Mouse (Mus musculus) erythroblast, adult 5-6 weeks (primary cell): ENCODE measurements around the gene Pik3r1. TPM values are rescaled to one million over a fixed set of nuclear protein-coding genes. Genes with fewer than 3 reads are reported as not detected.

Experiments
- ATAC-seq: replicated peaks from 2 replicates; pipeline ENCODE4 v1.8.0; 2016; ENCODE audit warnings: moderate number of reproducible peaks, mild to moderate bottlenecking, moderate TSS enrichment, inconsistent platforms; ENCODE audit not compliant: poor library complexity, low FRiP score, severe bottlenecking
- total RNA-seq, 2 experiments: library from RNA; stranded (forward) in 1 of 2; stranded (reverse) in 1 of 2; fragments of 150-400 nt in 1 of 2; fragments of 200-764, 138-1000 nt in 1 of 2; gene quantifications; 2 replicates each; pipeline versions ENCODE4 v1.2.3 to v1.2.4; 2015 to 2017; ENCODE audit warnings: low replicate concordance in 2 of 2

Pik3r1 gene
- total RNA-seq (2015; ENCODE audit: low replicate concordance) (251 and 274 TPM in 2 replicates), total RNA-seq (2017; ENCODE audit: low replicate concordance) (546 and 697 TPM in 2 replicates)

DNA sequence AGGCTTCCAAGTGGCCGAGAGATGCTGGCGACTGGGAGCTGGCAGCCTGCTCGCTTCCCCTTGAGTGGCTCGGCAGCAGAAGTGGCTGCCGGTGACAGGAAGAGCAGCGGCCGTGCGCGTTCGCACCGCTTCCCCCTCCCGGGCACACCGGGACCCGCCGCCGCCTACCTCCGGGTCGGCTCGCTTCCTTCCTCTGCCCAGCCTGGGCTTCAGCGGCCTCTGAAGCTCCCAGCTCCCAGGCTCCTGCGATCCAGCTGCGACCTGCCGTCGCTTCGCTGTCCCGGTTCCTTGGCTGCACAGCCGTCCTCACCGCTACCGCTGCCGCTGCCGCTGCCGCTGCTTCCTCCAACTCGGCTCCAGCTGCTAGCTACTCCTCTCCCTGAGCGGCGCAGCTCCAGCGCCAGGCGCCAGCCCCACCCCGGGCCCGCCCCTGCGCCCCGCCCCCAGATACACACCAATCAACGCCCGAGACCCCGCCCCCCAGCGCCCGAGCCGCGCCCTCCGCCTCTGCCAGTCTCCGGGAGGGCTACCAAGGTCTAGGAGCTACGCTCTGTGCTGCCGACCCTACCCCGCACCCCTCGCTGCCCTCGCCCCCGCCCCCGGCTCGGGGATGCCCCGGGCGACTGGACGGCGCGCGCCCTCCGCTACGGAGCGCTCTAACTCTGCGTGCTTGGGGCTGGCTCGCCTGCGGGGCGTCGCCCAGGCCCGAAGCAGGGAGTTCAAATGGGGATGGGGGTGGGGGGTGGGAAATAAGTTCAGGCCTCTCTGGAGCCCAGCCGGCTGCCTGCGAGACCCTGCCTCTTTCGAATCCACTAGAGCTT is at the start of gene Pik3r1:
TSS of gene Pik3r1 (minus strand) at position 409 of the 821 bp plus-strand sequence.
- peak; percentile 89 for ATAC-seq

DNA sequence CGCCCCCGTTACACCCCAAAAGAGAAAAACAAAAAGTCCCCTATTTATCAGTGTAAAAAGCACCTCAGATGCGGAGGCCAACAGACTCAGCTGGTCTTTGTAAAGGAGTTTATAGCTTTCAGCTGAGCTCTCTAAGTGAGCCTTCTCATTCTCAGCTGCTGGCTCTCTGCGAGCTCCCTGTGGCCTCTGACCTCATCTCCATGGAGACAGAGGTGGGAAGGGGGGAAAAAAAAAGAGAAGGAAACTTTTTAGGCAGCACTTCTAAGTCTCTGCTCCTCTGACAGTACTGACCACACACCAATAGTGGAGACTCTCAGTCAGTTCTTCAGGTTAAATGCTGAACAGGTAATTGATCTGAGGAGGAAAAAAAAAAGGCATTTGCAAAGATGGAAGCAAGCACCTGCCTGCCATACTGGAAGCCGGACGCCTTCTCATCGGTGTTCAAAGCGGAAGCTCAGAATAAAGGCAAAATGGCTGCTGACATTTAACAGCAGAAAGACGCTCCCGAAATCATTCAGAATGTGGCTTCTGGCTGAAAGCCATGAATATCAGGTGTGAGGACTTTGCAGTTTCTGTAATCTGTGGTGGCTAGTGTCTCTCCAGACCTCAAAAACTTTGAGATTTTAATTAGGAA is 45.4 kb upstream of the Pik3r1 start:
- ATAC-seq: no peak

DNA sequence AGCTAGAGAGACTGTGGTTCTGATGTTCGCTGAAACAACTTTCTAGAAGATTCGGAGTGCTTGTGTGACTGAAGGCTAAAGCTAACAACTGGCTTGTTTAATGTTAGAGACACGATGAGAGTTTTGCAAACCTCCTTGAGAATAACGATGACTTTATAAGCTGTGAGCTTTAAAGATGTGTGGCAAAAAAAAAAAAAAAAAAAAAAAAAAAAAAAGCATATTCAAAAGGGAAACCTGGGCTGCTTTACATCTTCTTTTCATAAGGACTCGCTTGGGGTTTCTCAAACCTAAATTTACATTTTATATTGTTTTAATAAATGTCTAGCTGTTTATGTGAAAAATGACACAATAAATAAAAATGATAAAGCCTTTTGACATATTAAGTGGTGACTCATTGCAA is 44.3 kb upstream of the Pik3r1 start:
- no peak for ATAC-seq

DNA sequence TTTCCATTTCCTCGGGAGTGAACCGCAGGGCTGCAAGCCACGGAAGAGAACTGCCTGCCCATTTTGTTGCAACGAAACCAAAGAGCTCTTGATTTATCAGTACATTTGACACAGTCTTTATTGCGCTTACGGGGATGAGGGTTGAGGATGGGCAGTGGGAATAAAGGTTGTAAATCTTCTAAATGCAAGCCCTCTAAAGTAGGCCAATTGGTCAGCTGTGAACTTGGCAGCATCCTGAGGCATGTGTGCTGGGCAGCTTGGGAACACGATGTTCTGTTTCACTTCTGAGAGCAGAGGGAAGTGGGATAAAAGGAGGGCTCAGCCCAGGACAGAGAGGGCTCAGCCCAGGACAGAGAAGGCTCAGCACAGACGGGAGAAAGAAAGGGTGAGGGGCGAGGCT is 43.9 kb upstream of the Pik3r1 start:
- no peak for ATAC-seq

DNA sequence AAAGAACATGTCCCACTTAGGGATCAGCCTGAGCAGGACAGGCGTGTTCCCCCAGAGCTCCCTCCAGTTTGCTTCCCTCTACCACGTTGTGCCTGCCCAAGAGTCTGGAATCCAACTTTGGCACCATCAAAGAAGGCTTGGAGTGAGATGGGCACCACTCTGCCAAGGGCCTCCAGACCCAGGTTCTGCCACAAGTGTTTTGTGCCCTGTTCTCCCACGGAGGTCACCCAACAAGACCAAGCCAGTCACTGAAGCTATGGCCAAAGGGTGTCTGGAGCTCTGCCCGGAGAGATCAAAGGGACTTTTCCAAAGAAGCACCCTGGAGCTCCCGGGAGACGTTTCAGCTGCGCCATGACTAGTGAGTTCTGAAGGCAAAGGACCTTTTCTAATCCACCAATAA is 42.6 kb upstream of the Pik3r1 start:
- ATAC-seq: no peak

DNA sequence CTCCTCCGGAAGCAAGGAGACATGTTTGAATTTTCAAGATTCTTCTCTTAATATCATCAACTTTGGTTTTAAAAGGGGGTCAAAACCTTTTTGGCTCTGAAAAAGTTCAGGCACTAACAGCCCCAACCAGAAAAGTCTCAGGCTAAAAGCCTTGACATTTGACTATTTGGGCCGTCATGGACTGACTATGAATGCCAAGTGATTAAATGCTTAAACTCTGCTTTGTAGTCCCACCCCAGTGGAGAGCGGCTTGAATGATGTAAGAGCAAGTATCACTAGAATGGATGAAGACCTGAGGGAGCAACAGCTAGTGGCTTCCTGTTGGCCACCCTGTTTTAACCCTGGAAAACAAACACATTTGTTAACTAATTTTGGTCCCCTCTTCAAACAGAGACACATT is 41.8 kb upstream of the Pik3r1 start:
- ATAC-seq: no peak

DNA sequence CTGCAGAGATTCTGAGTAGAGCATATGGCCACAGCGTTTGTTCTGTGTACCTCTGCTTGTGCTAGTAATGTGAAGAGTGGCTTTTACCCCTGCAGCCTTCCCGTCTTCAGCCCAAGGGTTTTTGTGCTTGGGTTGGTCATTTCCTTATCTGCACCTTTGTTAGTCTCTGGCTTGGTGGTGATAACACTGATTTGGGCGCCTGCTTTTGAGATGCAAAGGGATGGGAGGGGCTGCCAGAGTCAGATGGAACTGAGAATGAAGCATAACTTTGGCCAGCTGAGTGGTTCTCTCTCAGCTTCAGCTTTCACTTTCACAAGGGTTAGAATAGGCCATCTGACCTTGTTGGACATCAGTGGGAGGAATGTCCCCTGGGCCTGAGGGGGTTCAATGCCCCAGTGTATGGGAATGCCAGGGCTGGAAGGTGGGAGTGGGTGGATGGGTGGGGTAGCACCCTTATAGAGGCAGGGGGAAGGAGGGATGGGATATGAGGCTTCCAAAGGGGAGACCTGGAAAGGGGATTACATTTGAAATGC is 37.6 kb upstream of the Pik3r1 start:
- no peak for ATAC-seq

DNA sequence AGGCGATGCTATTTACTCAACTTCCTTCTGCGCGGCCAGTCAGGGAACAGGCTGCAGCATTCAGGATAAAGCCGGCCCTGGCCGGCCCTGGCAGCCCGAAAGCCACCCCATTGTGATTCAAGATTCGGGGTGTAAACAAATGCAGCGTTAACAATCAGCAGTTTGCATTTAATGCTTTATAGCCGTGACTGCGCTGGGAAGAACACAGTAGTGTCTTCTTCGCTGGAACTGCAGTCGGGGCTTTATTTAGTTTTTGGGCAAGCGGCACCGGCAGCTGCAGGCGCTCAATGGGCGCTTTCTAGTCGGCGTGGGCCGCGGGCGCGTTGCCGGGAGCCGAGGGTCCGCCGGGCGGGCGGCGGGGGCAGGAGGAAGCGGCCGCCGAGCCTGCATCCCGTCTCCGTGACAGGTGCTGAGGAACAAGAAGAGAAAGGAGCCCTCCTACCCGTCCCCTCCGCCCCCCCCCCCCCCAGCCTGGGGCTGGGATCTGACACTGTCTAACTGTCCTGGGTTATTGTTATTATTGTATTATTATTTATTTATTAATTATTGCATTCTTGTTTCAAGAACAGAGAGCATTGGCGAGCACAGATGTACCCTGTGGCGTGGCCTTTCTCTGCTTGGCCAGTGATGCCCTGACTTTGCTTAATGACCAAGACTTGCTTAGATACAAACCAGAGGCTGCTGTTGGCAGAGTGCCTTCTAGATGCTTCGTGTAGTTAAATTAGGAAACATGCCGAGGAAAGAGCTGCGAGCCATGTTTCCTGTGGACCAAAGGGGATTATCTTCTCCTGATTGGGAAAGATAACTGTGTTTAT is 33.6 kb upstream of the Pik3r1 start:
- no peak for ATAC-seq

DNA sequence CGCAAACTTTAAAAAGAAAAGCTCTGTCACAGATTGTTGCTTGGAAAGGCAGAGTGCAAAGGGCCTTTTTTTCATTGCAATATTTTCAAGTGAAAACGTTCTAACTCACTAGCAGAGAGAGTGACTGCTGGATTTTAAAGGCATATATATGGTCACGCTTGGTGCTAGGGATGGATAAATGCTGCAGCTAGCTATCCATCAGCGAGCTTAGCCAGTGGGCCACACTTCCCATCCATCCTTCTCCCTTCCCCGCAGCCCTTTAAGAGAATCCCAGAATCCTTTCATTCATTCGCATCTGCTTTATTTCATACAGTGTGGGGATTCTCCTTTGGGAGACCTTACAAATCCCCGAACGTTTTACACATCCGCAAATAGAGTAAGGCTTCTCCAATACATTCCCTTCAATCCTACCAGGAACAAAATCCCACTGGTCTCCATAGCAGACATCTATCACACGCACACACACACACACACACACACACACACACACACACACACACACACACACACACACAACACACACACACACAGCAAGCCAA is 32.9 kb upstream of the Pik3r1 start:
- no peak for ATAC-seq

DNA sequence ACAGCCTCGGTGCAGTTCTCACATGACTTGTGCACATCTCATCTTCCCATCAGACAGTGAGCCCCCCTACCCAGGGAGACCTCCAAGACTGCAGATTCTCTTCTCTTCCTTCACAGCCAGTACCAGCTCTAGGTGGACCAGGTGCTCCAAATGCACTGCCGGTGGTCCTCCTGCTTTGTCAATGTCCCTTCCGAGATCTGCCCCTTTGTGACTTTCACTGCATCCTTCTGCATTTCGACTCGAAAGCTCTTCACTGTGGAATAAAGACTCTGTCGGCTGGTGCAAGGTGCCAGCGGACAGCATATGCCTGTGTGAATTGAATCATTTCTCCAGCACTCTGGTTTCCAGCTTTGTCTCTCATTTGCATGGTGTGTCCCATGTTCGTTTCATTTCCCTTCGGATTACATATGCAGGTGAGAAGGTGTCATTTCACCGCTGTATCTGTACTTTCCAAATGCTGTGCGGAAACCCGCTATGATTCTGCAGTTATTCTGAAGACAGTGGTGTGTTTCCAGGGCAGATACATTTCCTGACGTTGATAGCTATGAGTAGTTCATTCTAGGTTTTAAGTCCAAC is 32.1 kb upstream of the Pik3r1 start:
- ATAC-seq: no peak

DNA sequence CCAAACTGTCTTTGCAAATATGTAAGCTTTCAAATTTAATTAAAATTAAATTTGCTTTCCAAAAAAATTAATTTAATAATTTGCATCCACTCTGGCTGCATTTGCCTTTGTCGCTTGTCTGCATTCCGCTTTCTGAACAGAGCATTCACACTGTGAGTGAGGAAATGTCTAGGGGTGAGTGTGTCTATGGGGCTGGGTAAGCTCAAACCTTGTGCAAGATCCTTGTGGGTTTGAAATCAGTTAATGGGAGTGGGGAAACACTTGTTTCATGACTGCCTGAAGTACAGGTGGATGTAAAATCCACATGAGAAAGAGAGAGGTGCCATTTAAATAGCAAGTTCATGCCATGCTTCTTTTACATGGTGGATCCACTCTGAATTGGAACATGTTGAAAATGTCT is 31.3 kb upstream of the Pik3r1 start:
- no peak for ATAC-seq

DNA sequence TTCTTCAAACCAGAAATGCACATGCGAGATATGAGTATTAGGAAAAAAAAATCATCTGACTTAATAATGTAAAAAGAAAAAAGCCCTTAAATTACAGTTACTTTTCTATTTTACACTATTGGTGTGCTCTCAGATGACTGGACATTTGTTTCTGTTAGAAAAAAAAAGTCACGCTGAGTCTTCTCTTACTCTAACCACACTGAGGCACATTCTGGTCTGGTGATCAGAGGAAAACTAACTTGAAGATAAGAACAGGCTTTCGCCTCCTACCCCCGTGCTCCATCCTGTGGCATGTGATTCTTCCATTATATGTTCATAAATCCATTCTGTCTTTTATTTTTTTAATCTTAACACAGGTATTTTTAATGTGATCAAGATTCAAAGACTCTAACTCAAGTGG is 30.5 kb upstream of the Pik3r1 start:
- no peak for ATAC-seq

DNA sequence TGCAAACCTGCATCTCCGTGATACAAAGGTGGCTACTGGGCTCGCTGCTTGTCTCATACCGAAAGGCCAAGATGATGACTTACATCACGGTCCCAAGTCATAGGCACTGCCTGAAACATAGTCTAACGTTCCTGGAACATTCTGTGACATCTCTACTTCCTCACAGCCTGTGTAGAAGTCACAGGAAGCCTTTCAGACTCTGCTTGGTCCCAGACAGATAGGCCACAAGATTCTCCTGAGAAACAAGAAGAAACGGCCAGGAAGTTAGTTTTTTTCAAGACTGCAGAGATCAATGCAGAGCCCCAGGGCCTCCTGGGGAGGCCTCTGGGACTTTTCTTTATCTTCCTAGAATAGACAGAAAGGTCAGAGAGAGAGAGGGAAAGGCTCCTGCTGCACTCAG is 29.0 kb upstream of the Pik3r1 start:
- ATAC-seq: no peak

DNA sequence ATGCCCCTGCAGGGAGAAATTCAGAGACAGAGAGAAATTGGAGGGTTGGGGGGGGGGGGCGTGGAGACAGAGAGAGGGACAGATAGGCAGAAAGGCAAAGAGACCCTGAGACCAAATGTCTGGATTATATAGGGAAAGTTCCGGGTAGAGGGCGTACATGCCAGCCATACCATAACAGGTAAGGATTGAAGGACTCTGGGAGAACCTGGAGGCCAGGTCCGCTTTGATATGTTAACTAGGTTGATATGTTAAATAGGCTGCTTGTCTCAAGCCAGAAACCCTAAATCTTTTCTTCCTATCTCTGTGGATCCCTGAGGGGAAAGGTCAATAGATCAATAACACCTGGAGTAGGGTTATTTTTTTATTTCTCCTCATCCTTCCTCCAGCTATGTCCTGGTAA is 17.7 kb upstream of the Pik3r1 start:
- ATAC-seq: no peak

DNA sequence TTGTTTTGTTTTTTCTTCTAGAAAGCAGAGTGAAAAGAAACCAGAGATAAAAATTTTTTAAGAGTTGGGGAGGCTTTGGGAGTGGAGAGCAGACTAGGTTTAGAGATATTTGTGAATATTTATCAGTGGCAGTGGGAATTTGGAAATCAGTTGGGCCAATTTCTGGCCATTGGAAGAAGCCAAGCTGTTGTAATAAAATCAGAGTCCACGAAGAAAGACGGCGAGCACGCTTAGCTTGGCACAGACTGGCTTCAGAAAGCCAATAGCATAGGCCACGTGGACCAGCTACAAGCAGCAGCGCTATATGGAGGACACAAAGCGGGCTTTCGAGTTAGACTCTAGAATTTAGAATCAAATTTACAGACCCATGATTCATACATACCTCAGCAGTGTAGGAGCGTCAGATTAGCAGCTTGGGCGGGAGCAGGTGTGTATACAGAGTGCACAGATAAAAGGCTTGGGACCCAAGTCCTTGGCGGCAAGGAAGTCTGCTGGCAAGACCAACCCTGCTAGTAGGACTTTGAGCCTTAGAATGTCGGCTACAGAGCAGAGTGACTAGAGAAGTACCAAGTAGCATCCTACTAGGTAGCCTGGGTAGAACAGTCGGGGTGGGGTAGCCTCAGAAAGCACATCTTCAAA is 16.8 kb upstream of the Pik3r1 start:
- no peak for ATAC-seq

DNA sequence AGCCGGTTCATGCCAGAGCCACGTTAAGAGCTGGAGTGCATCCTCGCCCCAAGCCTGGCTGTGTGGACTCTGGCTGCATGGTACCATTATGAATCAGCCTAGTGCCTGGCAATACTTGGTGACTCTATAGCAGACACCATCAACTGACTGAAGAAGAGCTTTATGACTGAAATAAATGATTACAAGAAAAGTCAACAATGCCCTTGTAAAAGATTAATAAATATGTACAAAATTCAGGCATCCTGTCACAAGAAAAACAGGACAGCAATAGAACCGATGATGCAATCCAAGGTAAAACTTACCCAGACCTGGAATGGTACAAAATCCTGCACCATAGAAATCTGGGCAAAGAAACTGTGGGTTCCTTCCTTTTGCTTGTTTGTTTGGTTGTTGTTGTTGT is 11.0 kb upstream of the Pik3r1 start:
- ATAC-seq: no peak

DNA sequence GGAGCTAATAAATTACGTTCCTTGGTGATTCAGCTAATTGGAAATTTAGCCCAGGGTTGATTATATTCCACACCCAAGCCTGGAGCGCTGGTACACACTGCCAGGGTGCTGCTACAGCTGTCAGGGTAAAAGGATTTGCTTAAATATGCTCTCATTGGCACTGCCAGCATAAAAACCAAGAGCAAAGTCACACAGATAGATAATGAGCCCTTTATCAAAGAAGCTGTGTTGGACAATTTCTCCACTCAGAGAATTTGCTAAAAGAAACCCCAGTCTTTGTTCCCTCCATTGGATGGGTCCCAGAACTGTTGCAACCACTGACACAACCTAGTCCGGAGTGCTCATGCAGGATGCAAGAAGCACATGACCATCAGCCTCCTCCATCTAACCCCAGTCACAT is 9.8 kb upstream of the Pik3r1 start:
- no peak for ATAC-seq

DNA sequence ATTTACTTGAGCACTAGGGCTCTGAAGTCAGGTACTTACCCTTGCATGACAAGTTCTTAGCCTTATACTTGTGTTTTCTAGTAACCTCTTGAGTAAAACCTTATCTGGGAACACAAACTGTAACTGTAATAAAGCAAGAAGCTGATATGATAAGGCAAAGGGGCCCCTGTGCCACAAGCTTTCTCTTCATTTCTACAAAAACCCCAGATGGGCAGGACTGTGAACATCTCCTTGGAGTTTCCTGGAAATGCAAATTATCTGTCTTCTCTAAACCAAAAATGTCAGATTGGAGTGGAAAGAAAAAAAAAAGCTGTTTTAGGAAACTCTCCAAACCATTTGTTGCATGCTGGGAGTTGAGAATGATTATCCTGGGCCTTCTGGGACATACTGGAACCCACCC is 3.1 kb upstream of the Pik3r1 start:
- ATAC-seq: no peak

DNA sequence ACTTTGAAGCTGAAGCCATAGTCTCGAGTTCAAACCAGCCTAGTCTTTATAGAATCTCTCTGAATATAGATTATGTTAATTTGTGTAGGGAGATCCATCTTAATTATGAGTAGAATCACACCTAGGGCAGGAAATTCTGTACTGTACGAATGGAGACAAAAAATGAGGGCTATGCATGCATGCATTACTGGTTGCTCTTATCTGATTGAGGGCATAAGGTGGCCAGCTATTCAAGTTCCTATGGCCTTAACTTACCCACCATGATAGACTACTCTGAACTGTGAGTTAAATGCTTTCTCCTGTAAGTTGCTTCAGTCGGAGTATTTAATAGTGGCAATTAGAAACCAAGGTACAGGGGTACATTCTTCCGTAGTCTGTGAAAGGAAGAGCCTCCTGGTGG is 1.9 kb upstream of the Pik3r1 start:
- ATAC-seq: no peak
